Mouse (Mus musculus) urinary bladder, adult 2 months (tissue): ENCODE results near the gene Brpf1. TPM values are rescaled to one million over a fixed set of nuclear protein-coding genes. Genes with fewer than 3 reads are reported as not detected.
"Not testable (repeated sequence)": the region's sequence is repeated elsewhere in the genome, so short reads cannot be mapped to it uniquely, and the experiment has no call there.

ENCODE experiments used
- DNase-seq: peaks from one replicate; pipeline ENCODE4 v3.0.0; 2022; ENCODE audit warnings: low spot score
- polyA plus RNA-seq: library from polyadenylated mRNA; depleted of rRNA; stranded (reverse); fragments of >200 nt; gene quantifications from 2 replicates; pipeline ENCODE4 v1.2.3, GENCODE M21; 2012

Brpf1 gene
- polyA plus RNA-seq, 1 experiment: 19.7 TPM

DNA sequence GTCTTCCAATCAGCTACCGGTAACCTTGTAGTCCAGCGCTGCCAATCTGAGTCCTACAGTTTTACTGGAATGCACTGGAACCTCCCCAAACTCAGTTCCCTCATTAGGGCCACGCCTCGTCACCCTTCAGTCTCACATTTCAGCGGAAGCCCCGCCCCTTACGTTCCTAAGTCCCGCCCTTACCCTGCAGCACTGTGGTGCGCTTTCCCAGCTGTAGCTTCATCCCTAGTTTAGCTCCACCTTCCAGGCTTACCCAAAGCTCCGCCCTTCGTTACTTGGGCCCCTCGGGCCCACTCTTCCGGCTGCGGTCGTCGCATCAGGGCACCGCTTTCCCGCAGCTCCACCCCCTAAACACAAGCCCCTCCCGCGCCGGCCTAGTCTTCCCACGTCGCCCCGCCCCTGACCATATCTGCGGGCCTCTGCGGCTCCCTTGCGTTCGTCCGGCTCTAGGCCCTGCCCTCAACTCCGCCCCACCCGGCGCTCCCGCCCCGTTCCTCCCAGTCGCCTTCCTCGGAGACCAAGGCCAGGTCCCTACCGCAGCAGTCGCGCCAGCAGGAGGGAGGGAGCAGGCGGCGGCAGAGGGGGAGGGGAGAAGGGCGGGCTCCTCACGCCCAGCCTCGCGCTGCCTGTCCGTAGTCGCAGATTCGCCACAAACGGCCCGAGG, 483 bp upstream of the Brpf1 start:
- peak; percentile 98 for DNase-seq

- DNase-seq: no peak
Measured at GRCm38 (mm10) chr6:113307481-113308121, 664 bp downstream of the Brpf1 start.

DNA sequence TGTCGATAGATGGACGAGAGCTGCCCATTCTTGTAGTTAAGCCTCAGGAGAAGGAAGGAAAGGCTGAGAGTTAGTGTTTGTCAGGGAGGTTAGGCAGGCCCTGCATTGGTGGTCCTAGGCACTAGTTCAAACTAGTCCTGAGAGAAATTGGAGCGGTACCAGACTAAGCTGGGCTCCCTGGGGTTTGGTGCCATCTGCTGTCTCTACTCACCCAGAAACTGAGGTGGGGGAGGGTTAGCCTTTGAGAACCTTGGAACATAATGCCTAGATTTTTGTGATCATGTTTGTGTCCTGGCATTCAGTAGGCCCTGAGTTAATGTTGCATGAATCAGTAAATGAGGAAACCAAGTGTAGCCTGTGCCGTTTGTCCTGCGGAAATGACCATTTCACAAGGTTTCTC, 1.2 kb downstream of the Brpf1 start:
- DNase-seq: no peak

- no peak for DNase-seq
Measured at GRCm38 (mm10) chr6:113315972-113316371, 9.0 kb downstream of the Brpf1 start.

GRCm38 (mm10) chr6:113326533-113327315, 19.8 kb downstream of the Brpf1 start, which contains the start of gene Ogg1:
Ogg1 (plus strand) TSS chr6:113326972.
- peak; percentile 85 for DNase-seq

DNA sequence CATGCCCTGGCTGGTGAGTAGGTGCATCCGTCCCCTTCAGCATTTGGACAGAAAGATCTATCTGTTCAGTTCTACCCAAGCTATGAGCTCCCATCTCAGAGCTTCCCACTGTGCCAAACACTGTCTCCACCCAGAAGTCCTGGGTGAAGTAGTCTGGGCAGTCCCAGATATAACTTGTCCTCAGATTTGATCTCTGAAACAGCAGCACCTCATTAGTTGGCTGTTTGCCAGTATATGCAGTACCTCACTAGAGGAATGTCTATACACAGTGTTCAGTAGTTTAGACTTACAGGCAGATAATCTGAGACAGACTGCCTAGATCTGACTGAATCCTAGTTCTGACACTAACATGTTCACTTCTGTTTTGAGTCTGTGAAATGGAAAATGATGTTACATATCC, 22.5 kb downstream of the Brpf1 start:
- DNase-seq: no peak

DNA sequence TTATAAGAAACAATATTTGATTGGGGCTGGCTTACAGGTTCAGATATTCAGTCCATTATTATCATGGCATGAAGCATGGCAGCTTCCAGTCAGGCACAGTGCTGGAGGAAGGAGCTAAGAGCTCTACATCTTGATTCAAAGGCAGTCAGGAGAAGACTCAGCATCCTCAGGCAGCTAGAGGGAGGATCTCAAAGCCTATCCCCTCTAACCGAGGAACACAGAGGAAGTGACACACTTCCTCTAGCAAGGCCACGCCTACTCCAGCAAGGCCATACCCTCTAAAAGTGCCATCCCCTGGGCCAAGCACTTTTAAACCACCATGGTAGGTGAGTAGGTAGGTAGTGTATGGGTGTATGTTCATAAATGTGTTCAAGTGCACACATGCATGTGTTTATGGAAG, 23.6 kb downstream of the Brpf1 start:
- no peak for DNase-seq

DNA sequence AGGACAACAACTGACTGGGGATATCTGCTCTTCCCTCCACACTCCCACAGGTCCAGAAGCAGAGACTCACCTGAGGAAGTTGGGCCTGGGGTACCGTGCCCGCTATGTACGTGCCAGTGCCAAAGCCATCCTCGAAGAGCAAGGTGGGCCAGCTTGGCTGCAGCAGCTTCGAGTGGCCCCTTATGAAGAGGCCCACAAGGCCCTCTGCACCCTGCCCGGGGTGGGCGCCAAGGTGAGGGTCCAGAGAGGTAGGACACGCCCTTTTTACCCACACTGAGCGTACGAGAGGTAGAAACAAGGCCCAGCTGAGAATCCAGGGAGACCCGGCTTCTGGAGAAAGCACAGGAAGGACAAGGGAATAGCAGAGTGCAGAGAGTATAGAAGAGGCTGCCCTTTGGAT, 24.8 kb downstream of the Brpf1 start:
- DNase-seq: no peak

DNA sequence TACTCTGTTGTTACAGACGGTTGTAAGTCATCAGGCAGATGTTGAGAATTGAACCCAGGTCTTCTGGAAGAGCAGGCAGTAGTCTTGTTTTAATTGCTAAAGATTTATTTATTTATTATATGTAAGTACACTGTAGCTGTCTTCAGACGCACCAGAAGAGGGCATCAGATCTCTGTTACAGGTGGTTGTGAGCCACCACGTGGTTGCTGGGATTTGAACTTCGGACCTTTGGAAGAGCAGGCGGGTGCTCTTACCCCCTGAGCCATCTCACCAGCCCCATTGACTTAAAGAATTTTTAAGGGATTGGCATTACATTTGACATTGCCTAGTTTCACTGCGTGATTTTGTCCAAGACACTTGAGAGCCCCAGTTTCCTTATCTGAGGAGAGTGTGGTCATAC, 25.8 kb downstream of the Brpf1 start:
- DNase-seq: not testable (repeated sequence)

DNA sequence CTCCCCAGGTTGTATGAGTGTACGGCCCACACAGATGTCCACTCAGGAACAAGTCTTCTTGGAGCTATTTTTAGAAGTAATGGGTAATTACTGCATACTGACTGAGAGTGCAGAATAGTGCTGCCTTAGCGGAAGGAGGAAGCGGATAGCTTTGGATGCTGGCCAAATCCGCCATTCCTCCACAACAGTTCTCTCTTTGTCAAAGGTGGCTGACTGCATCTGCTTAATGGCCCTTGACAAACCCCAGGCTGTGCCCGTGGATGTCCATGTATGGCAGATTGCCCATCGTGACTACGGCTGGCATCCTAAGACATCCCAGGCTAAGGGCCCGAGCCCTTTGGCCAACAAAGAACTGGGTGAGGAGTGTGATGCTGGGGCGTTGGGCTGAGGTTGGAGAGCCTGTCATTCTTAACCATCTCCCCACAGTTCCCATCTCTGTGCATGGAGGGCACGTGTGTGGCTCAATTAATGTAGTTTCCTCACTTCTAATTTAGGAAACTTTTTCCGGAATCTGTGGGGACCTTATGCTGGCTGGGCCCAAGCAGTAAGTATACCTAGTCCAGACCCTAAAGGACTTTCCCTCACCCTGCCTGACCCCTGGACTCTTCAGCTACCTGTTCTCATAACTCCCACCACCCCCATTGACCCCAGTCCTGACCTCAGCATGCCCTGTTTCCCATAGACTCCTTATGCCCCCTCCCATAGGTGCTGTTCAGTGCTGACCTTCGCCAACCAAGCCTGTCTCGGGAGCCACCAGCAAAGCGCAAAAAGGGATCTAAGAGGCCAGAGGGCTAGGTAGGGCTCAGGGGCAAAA, 26.4 kb downstream of the Brpf1 start:
- no peak for DNase-seq

DNA sequence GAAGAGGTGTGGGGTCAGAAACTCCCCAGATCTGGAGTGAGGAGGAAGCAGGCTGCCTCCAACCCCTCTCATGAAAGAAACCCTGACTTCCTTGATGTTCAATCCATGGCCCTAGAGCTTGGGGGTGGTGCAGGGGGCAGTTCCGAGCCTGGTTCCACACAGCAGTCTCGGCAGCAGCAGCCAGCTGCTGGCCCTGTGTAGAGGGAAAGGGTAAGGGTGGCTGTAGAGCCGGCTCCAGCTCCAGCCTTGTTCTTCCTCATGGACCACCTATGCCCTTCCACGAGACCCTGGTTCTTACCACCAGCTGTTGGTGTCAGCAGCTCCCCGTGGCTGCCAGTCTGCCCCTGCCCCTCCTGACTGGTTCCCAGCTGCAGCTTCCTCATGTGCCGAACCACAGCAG, 27.3 kb downstream of the Brpf1 start:
- DNase-seq: no peak

DNA sequence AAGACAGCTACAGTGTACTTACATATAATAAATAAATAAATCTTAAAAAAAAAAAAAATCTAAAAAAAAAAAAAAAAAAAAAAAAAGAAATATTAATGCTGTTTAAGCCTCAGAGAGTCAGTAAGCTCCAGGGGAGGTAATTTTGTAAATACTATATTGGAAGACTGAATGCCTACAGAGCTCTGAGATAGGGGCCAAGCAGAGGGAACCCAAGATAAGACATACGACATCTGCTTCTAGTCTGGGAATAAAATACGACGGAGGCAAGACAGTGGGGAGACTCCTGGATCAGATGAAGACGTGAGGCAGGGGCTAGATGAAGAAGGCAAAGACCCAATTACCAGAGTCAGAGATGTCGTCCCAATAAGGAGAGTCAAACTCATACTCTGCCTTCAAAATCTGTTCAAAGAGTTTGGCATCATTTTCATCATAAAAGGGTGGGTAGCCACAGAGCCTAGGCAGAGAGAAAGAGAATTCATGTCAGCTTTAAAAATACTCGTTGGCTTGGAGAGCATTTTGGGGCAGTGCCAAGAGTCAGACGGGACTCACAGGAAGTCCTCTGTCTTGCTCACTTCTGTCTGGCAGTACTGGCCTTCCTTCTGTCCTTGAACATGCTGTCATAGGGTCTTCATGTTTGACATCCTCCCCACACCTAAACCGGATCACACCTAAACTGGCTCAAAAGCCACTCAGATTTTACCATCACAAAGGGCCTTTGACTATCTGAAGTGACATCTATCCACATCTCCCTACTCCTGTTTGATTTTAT, 30.1 kb downstream of the Brpf1 start:
- no peak for DNase-seq

GRCm38 (mm10) chr6:113341574-113341973, 34.6 kb downstream of the Brpf1 start:
- DNase-seq: no peak

- DNase-seq: no peak
Measured at GRCm38 (mm10) chr6:113342297-113342696, 35.4 kb downstream of the Brpf1 start.

DNA sequence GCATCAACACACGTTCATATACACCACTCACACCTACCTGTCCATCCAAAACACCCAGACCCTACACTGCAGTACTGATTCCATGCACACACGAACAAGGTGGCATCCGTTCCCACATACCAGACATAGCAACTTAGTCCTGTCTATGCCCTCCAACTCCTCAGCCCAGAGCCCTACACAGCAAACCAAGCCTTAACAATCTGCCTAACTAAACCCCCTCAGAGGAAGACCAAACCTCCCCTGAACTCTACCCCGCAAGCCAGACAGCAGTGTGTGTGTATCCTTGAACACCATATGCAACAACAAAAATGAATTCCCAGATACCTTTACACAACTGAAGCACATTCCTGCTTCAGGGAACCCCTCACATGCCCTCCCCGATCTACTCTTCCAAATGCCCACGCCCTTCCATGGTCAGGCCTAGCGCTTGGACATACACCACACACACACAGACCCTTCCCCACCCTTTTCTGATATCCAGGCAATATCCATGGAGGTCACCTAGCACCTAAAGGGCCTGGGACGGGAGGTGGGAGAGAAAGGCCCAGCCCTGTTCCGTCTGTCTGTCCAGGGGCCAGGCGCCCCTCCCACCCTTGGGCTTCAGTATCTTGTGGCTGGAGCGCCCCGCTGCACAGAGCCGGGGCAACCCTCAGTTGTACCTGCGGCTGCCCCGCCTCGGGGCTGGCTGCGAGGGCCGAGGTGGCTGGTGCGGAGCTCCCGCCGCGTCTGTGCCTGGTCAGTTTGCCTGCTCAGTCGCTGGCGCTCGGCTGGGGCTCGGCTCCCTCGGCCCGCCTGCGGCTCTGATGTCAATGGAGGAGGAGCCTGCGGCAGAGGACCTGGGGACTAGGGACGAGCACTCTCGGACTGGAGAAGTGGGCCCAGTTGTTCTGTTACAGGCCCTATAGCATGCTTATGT, 36.5 kb downstream of the Brpf1 start, which contains the start of gene Camk1:
Gene Camk1 (minus strand): TSS at position 808 of the 916 bp plus-strand sequence.
- DNase-seq: peak; percentile 74

GRCm38 (mm10) chr6:113344321-113344720, 37.4 kb downstream of the Brpf1 start:
- DNase-seq: no peak

DNA sequence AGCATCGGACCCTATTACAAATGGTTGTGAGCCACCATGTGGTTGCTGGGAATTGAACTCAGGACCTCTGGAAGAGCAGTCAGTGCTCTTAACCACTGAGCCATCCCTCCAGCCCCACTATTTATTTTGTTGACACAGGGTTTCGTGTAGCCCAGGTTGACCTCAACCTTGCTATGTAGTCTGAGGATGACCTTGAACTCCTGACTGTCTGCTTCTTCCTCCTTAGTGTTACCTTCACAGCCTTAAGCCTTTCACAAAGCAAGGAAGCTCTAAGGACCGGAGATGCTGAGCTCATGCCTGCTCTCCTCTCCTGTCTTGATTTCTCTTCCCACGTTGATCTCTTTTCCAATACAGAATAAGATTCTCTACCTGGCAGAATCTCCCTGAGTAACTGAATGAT, 40.0 kb downstream of the Brpf1 start:
- no peak for DNase-seq

DNA sequence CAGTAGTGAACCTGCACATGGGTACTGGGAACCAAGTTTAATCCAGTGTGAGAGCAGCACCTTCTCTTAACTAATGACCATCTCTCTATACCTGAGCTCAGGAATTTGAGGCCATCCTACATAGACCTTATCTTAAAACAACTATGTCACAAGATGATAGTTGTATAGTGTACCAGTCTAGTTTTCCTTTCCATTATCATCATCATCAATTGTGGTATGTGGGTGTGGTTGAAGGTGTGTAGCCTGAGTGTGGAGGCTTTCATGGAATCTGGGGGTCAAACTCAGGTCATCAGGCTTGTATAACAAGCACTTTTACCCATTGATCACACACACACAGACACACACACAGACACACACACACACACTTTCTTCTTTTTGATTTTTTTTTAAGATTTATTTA, 43.6 kb downstream of the Brpf1 start:
- DNase-seq: no peak

DNA sequence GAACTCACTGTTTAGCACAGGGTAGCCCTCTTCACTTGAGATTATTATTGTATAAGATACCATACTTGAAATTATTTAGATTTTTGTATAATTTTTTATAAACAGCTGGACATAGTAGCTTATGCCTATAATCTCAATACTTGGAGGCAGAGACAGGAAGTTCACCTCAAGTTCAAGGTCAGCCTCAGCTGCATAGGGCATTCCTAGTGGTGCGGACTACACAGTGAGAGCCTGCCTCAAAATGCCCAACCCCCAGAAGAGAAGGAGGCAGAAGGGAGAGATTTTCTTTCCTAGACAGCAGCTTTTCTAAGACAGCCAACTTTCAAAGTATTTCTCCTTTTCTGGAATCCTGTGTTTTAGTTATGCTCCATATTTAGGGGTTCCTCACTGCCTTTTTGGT, 44.2 kb downstream of the Brpf1 start:
- DNase-seq: no peak

DNA sequence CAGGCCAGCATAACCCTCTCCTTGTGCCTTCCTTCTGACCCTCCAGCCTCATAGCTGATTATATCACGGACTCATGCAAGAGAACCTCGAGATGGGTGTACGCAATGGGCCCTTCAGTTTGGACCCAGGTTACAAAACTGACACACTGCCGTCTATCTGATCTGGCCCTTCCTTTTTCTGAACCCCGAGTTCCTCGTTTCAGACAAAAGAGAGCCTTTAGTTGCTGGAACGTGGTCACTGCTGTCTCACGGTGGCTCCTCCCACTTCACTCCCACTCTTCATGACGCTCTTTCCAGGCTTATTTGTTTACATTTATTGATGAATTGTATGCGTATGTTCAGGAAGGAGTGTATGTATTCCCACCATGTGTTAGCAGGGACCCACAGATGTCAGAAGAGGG, 44.7 kb downstream of the Brpf1 start:
- no peak for DNase-seq
